Mouse (Mus musculus): Measurements from ENCODE around the gene 4930558K02Rik. TPM values are rescaled to one million over a fixed set of nuclear protein-coding genes. Genes with fewer than 3 reads are reported as not detected.

The 4930558K02Rik gene
- polyA plus RNA-seq, 1 experiment, result not detected

- WGBS, result 82% methylated on average over 4 of the region's 4 CpGs
- no peaks in the 10 kb centered on the region for H3K4me1 ChIP-seq (ENCODE audit: control insufficient read depth, insufficient read depth, low read length)
- no peaks in the 10 kb centered on the region for H3K27me3 ChIP-seq (ENCODE audit: control insufficient read depth, insufficient read depth, low read length)
- no peak overlapping the region for H3K4me3 ChIP-seq (replicated peaks; ENCODE audit: insufficient read depth, low read depth, low read length)
- DNase-seq, result no peak
- H3K27ac ChIP-seq (ENCODE audit: insufficient read depth, low read length), result no peak overlapping the region
- no peak for TF ChIP-seq POLR2A (IDR thresholded peaks at IDR 0.05; ENCODE audit: borderline replicate concordance, insufficient read depth, low read length)
These were observed 48.1 kb downstream of the 4930558K02Rik start for GRCm38 (mm10) chr1:161931313-161931712.

- Histone ChIP-seq H3K27me3 (ENCODE audit: control insufficient read depth, insufficient read depth, low read length) (no peaks in the 10 kb centered on the region), H3K27ac (ENCODE audit: insufficient read depth, low read length) (no peak overlapping the region)
- 95% methylated on average over 2 of the region's 2 CpGs for WGBS
These were observed 51.5 kb downstream of the 4930558K02Rik start for GRCm38 (mm10) chr1:161927976-161928375.

GRCm38 (mm10) chr1:161925281-161925805, 54.1 kb downstream of the 4930558K02Rik start:
- Histone ChIP-seq H3K4me3 (replicated peaks; ENCODE audit: insufficient read depth, low read depth, low read length) (no peak overlapping the region), H3K4me1 (ENCODE audit: control insufficient read depth, insufficient read depth, low read length) (no peaks in the 10 kb centered on the region), H3K27ac (ENCODE audit: insufficient read depth, low read length) (no peak overlapping the region), H3K27me3 (ENCODE audit: control insufficient read depth, insufficient read depth, low read length) (no peaks in the 10 kb centered on the region)
- TF ChIP-seq CTCF (IDR thresholded peaks at IDR 0.05; ENCODE audit: borderline replicate concordance, insufficient read depth, low read depth, low read length) (no peak), POLR2A (IDR thresholded peaks at IDR 0.05; ENCODE audit: borderline replicate concordance, insufficient read depth, low read length) (no peak)
- WGBS, result 43% methylated on average over 13 of the region's 13 CpGs
- DNase-seq, result peak; percentile 49 to 71

More at GRCm38 (mm10) chr1:161927976-161928375, 51.5 kb downstream of the 4930558K02Rik start:
- no peak overlapping the region for H3K4me3 ChIP-seq (replicated peaks; ENCODE audit: insufficient read depth, low read depth, low read length)
- DNase-seq, result no peak
- H3K4me1 ChIP-seq (ENCODE audit: control insufficient read depth, insufficient read depth, low read length), result no peaks in the 10 kb centered on the region
- TF ChIP-seq CTCF (IDR thresholded peaks at IDR 0.05; ENCODE audit: borderline replicate concordance, insufficient read depth, low read depth, low read length) (no peak), POLR2A (IDR thresholded peaks at IDR 0.05; ENCODE audit: borderline replicate concordance, insufficient read depth, low read length) (no peak)

GRCm38 (mm10) chr1:161924321-161924720, 55.1 kb downstream of the 4930558K02Rik start:
- WGBS, result 66% methylated on average over 3 of the region's 3 CpGs
- no peak overlapping the region for H3K27ac ChIP-seq (ENCODE audit: insufficient read depth, low read length)
- no peaks in the 10 kb centered on the region for H3K4me1 ChIP-seq (ENCODE audit: control insufficient read depth, insufficient read depth, low read length)
- no peaks in the 10 kb centered on the region for H3K27me3 ChIP-seq (ENCODE audit: control insufficient read depth, insufficient read depth, low read length)
- no peak overlapping the region for H3K4me3 ChIP-seq (replicated peaks; ENCODE audit: insufficient read depth, low read depth, low read length)
- no peak for DNase-seq
- TF ChIP-seq POLR2A (IDR thresholded peaks at IDR 0.05; ENCODE audit: borderline replicate concordance, insufficient read depth, low read length) (no peak), CTCF (IDR thresholded peaks at IDR 0.05; ENCODE audit: borderline replicate concordance, insufficient read depth, low read depth, low read length) (no peak)

- no peak for DNase-seq
- Histone ChIP-seq H3K4me3 (replicated peaks; ENCODE audit: insufficient read depth, low read depth, low read length) (no peak overlapping the region), H3K27me3 (ENCODE audit: control insufficient read depth, insufficient read depth, low read length) (no peaks in the 10 kb centered on the region), H3K27ac (ENCODE audit: insufficient read depth, low read length) (no peak overlapping the region), H3K4me1 (ENCODE audit: control insufficient read depth, insufficient read depth, low read length) (no peaks in the 10 kb centered on the region)
- WGBS, result 81% methylated on average over 6 of the region's 6 CpGs
- TF ChIP-seq CTCF (IDR thresholded peaks at IDR 0.05; ENCODE audit: borderline replicate concordance, insufficient read depth, low read depth, low read length) (no peak), POLR2A (IDR thresholded peaks at IDR 0.05; ENCODE audit: borderline replicate concordance, insufficient read depth, low read length) (no peak)
These were observed 57.5 kb downstream of the 4930558K02Rik start for GRCm38 (mm10) chr1:161921928-161922327.

GRCm38 (mm10) chr1:161920475-161921454, 58.7 kb downstream of the 4930558K02Rik start:
- H3K4me3 ChIP-seq (replicated peaks; ENCODE audit: insufficient read depth, low read depth, low read length), result no peak overlapping the region
- H3K4me1 ChIP-seq (ENCODE audit: control insufficient read depth, insufficient read depth, low read length), result no peaks in the 10 kb centered on the region
- no peak overlapping the region for H3K27ac ChIP-seq (ENCODE audit: insufficient read depth, low read length)
- DNase-seq, result no peak
- H3K27me3 ChIP-seq (ENCODE audit: control insufficient read depth, insufficient read depth, low read length), result no peaks in the 10 kb centered on the region
- 86% methylated on average over 9 of the region's 9 CpGs for WGBS
- no peak for TF ChIP-seq CTCF (IDR thresholded peaks at IDR 0.05; ENCODE audit: borderline replicate concordance, insufficient read depth, low read depth, low read length)

GRCm38 (mm10) chr1:161919594-161919993, 59.8 kb downstream of the 4930558K02Rik start:
- Histone ChIP-seq H3K4me1 (ENCODE audit: control insufficient read depth, insufficient read depth, low read length) (no peaks in the 10 kb centered on the region), H3K27me3 (ENCODE audit: control insufficient read depth, insufficient read depth, low read length) (no peaks in the 10 kb centered on the region), H3K4me3 (replicated peaks; ENCODE audit: insufficient read depth, low read depth, low read length) (no peak overlapping the region), H3K27ac (ENCODE audit: insufficient read depth, low read length) (no peak overlapping the region)
- DNase-seq, result no peak
- TF ChIP-seq POLR2A (IDR thresholded peaks at IDR 0.05; ENCODE audit: borderline replicate concordance, insufficient read depth, low read length) (no peak), CTCF (IDR thresholded peaks at IDR 0.05; ENCODE audit: borderline replicate concordance, insufficient read depth, low read depth, low read length) (no peak)
- 88% methylated on average over 2 of the region's 2 CpGs for WGBS
